Mouse (Mus musculus) heart, embryonic 16.5 days (tissue): Measurements from ENCODE around the gene Rin1. TPM values are rescaled to one million over a fixed set of nuclear protein-coding genes. Genes with fewer than 3 reads are reported as not detected.
A peak's percentile ranks its signal among the peaks of the same experiment; 100 is the strongest.
"Not testable (repeated sequence)": the region's sequence is repeated elsewhere in the genome, so short reads cannot be mapped to it uniquely, and the experiment has no call there.

ENCODE experiments used
- ATAC-seq: fragments of 200-750 bp; cut with Nextera tagmentation; replicated peaks from 2 replicates; pipeline ENCODE4 v1.8.0; 2017; ENCODE audit warnings: moderate number of reproducible peaks; ENCODE audit not compliant: insufficient read depth, low FRiP score; ENCODE audit errors: extremely low read depth
- H3K27ac ChIP-seq: fragments of 300-500 bp; sonication (generic); 2 replicates; pipeline ENCODE4 v1.5.1; 2014; ENCODE audit warnings: mild to moderate bottlenecking, low read length, control low read depth, moderate library complexity
- H3K27me3 ChIP-seq: fragments of 300-500 bp; sonication (generic); 2 replicates; pipeline ENCODE4 v1.6.1; 2014; ENCODE audit warnings: low read length, mixed read lengths; ENCODE audit not compliant: control insufficient read depth, insufficient read depth
- H3K36me3 ChIP-seq: fragments of 300-500 bp; sonication (generic); 2 replicates; pipeline ENCODE4 v1.6.1; 2014; ENCODE audit not compliant: control insufficient read depth, insufficient read depth
- H3K4me1 ChIP-seq: fragments of 300-500 bp; sonication (generic); 2 replicates; pipeline ENCODE4 v1.6.1; 2014; ENCODE audit warnings: low read length, mixed read lengths; ENCODE audit not compliant: control insufficient read depth, insufficient read depth
- H3K4me2 ChIP-seq: fragments of 300-500 bp; sonication (generic); 2 replicates; pipeline ENCODE4 v1.6.1; 2014; ENCODE audit warnings: low read depth, mild to moderate bottlenecking, control low read depth, low read length
- H3K4me3 ChIP-seq: fragments of 300-500 bp; sonication (generic); 2 replicates; pipeline ENCODE4 v1.5.1; 2014; ENCODE audit warnings: mild to moderate bottlenecking, control low read depth, low read length
- H3K9ac ChIP-seq: fragments of 300-500 bp; sonication (generic); 2 replicates; pipeline ENCODE4 v1.6.1; 2014; ENCODE audit warnings: low read length, control low read depth
- H3K9me3 ChIP-seq: fragments of 300-500 bp; sonication (generic); replicated peaks from 2 replicates; pipeline ENCODE4 v1.6.1; 2016; ENCODE audit warnings: low read length; ENCODE audit not compliant: control insufficient read depth
- WGBS: fragments of 180-500 bp; shearing (Covaris S2); extraction: QIAGEN DNeasy Blood & Tissue Kit; methylation state at CpG from one replicate; pipeline ENCODE4 v1.1.7; 2014; 5-methylcytosine and 5-hydroxymethylcytosine counted together
- polyA plus RNA-seq: library from polyadenylated mRNA; unstranded; fragments of >200 nt; fragmentation: Nextera tagmentation; extraction: Ambion mirVana; gene quantifications from 2 replicates; pipeline ENCODE4 v1.2.1, GENCODE M21; 2015

Rin1 gene
- 1.8 and 2.2 TPM in 2 replicates for polyA plus RNA-seq

- peaks cover 12% of the 10 kb centered on the region; the same call in 1 of the 2 replicates for H3K36me3 ChIP-seq
- peaks cover 16% of the 10 kb centered on the region for H3K27me3 ChIP-seq
- peak within 1 kb of the TSS; percentile 9; the same call in 1 of the 2 replicates for H3K27ac ChIP-seq
- WGBS, result 19% methylated on average over 13 of the region's 14 CpGs
- H3K4me1 ChIP-seq, result peaks cover 29% of the 10 kb centered on the region
- H3K9me3 ChIP-seq, result no peaks in the 10 kb centered on the region
- ATAC-seq, result peak; percentile 65
- peak within 1 kb of the TSS; percentile 36 for H3K4me3 ChIP-seq
- H3K9ac ChIP-seq, result peak within 1 kb of the TSS; percentile 55
- H3K4me2 ChIP-seq, result peak within 1 kb of the TSS; percentile 51
Observed at GRCm38 (mm10) chr19:5050047-5050905, at the start of gene Rin1. TSS of gene Rin1 (plus strand) at chr19:5050481.

GRCm38 (mm10) chr19:5001666-5002406, 48.4 kb upstream of the Rin1 start:
- peak; percentile 91 for ATAC-seq
- Histone ChIP-seq H3K27ac (no peak overlapping the region), H3K27me3 (no peaks in the 10 kb centered on the region), H3K4me3 (peak overlapping the region; percentile 43), H3K36me3 (no peaks in the 10 kb centered on the region), H3K4me2 (peak overlapping the region; percentile 67), H3K9ac (peak overlapping the region; percentile 38; the same call in 1 of the 2 replicates), H3K9me3 (no peaks in the 10 kb centered on the region; the same call in 1 of the 2 replicates), H3K4me1 (peaks cover 5% of the 10 kb centered on the region; the same call in 1 of the 2 replicates)
- 1% methylated on average over 39 of the region's 39 CpGs for WGBS

- not testable (repeated sequence) for H3K4me2 ChIP-seq, H3K9ac ChIP-seq, H3K4me1 ChIP-seq, H3K4me3 ChIP-seq, H3K27me3 ChIP-seq, H3K27ac ChIP-seq, H3K9me3 ChIP-seq, H3K36me3 ChIP-seq, ATAC-seq
- WGBS, result 38% methylated on average over 2 of the region's 2 CpGs
Observed at GRCm38 (mm10) chr19:5003644-5004043, 46.6 kb upstream of the Rin1 start.

GRCm38 (mm10) chr19:5004925-5005324, 45.4 kb upstream of the Rin1 start:
- H3K27ac ChIP-seq, result no peak overlapping the region
- H3K36me3 ChIP-seq, result no peaks in the 10 kb centered on the region
- H3K9ac ChIP-seq, result no peak overlapping the region
- no peaks in the 10 kb centered on the region; the same call in 1 of the 2 replicates for H3K9me3 ChIP-seq
- H3K4me1 ChIP-seq, result peaks cover 5% of the 10 kb centered on the region; the same call in 1 of the 2 replicates
- ATAC-seq, result no peak
- H3K27me3 ChIP-seq, result no peaks in the 10 kb centered on the region
- no peak overlapping the region for H3K4me2 ChIP-seq
- 56% methylated on average over 4 of the region's 4 CpGs for WGBS
- no peak overlapping the region for H3K4me3 ChIP-seq

GRCm38 (mm10) chr19:5013138-5013537, 37.1 kb upstream of the Rin1 start:
- no peak overlapping the region for H3K9ac ChIP-seq
- WGBS, result 36% methylated on average over 8 of the region's 8 CpGs
- no peak for ATAC-seq
- no peak overlapping the region for H3K27ac ChIP-seq
- H3K36me3 ChIP-seq, result no peaks in the 10 kb centered on the region
- peaks cover 20% of the 10 kb centered on the region for H3K4me1 ChIP-seq
- no peak overlapping the region for H3K4me3 ChIP-seq
- H3K9me3 ChIP-seq, result no peaks in the 10 kb centered on the region
- H3K27me3 ChIP-seq, result no peaks in the 10 kb centered on the region
- no peak overlapping the region for H3K4me2 ChIP-seq

- WGBS, result 23% methylated on average over 8 of the region's 8 CpGs
- Histone ChIP-seq H3K4me2 (no peak overlapping the region), H3K4me1 (peaks cover 22% of the 10 kb centered on the region), H3K27ac (peak overlapping the region; percentile 99), H3K36me3 (no peaks in the 10 kb centered on the region), H3K27me3 (no peaks in the 10 kb centered on the region), H3K9me3 (no peaks in the 10 kb centered on the region), H3K4me3 (no peak overlapping the region), H3K9ac (no peak overlapping the region)
- ATAC-seq, result no peak
Observed at GRCm38 (mm10) chr19:5014961-5015398, 35.3 kb upstream of the Rin1 start.

- Histone ChIP-seq H3K4me2 (peak overlapping the region; percentile 58), H3K27me3 (no peaks in the 10 kb centered on the region), H3K9ac (peak overlapping the region; percentile 65), H3K36me3 (no peaks in the 10 kb centered on the region), H3K9me3 (no peaks in the 10 kb centered on the region), H3K4me3 (no peak overlapping the region), H3K4me1 (peaks cover 22% of the 10 kb centered on the region), H3K27ac (peak overlapping the region; percentile 99)
- ATAC-seq, result peak; percentile 93
- WGBS, result 15% methylated on average over 10 of the region's 10 CpGs
Observed at GRCm38 (mm10) chr19:5016221-5016742, 34.0 kb upstream of the Rin1 start.

GRCm38 (mm10) chr19:5016782-5017181, 33.5 kb upstream of the Rin1 start:
- Histone ChIP-seq H3K4me2 (peak overlapping the region; percentile 58), H3K9me3 (no peaks in the 10 kb centered on the region), H3K4me1 (peaks cover 22% of the 10 kb centered on the region), H3K27me3 (no peaks in the 10 kb centered on the region), H3K4me3 (no peak overlapping the region), H3K36me3 (no peaks in the 10 kb centered on the region), H3K27ac (peak overlapping the region; percentile 99), H3K9ac (peak overlapping the region; percentile 65)
- WGBS, result 20% methylated on average over 12 of the region's 12 CpGs
- peak; percentile 47; the same call in 1 of the 2 replicates for ATAC-seq
